8 mouse cellular contexts compared by ENCODE assay signal in the genomic region with DNA sequence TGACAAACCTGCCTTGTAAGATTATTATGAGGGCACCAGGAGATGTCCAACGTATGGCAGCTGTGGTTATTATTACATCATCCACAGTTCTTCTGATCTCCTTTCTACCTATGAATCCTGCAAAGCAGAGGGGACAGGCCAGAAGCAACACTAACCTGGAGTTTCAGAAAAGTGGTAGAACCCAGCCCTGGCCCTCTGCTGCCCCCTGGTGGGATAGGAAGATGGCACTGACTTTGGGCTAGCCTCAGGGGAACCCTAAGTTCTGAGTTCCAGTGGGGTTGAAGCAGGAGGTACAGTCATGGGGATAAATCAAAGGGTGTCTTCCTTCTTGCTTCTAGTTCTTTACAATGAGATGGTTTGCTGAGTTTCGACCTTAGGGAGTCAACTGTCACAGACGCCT. TPM values are rescaled to one million over a fixed set of nuclear protein-coding genes. Genes with fewer than 3 reads are reported as not detected.
A peak's percentile ranks its signal among the peaks of the same experiment; 100 is the strongest.
DNase-seq lines count a peak whose midpoint lies in the region; ATAC-seq and TF ChIP-seq lines count a peak whose summit lies in the region.

No protein-coding gene starts in this region.

- H3K4me3 ChIP-seq in bone marrow macrophage, adult 2 months (ENCODE audit: insufficient read depth, low read length), result no peak overlapping the region

- no peak for TF ChIP-seq POLR2A in bone marrow macrophage, adult 2 months (IDR thresholded peaks at IDR 0.05; ENCODE audit: borderline replicate concordance, low read depth, low read length)

- TF ChIP-seq CTCF in bone marrow macrophage, adult 2 months (IDR thresholded peaks at IDR 0.05; ENCODE audit: low read depth, low read length), result peak; percentile 93

- WGBS in large intestine, adult 2 months, result 45% methylated on average over 3 of the region's 3 CpGs

- H3K4me1 ChIP-seq in bone marrow macrophage, adult 2 months (ENCODE audit: control insufficient read depth, insufficient read depth, low read length), result no peaks in the 10 kb centered on the region

- ATAC-seq in erythroid progenitor cell, adult 5-6 weeks (replicated peaks; ENCODE audit: low FRiP score, poor library complexity, severe bottlenecking), result peak; percentile 77

- intact Hi-C loops in heart, postnatal 25 days (cut with DNase I), result loop anchor here (1.0 to 5.0 kb wide), 2 partner anchors 109 to 559 kb away; a partner anchor contains a TSS

- H3K27ac ChIP-seq in bone marrow macrophage, adult 2 months (ENCODE audit: insufficient read depth, low read depth, low read length), result no peak overlapping the region

- peak; percentile 40 to 86 for DNase-seq in heart, adult 18-20 months
- no peak for DNase-seq in heart, postnatal 25 days (ENCODE audit: low spot score)
- DNase-seq in CD4-positive helper T cell, adult 2 months (ENCODE audit: low read depth, low spot score), result peak; percentile 79
- peak; percentile 35 for DNase-seq in large intestine, adult 2 months (ENCODE audit: low read depth, low spot score)
- DNase-seq in lung, postnatal 25 days (ENCODE audit: low spot score), result peak; percentile 70
- DNase-seq in spleen, postnatal 14 days (ENCODE audit: low spot score in 2 of 2), result peak; percentile 74 to 86

RNA-seq across cellular contexts. Expression of a gene that starts 10.6 kb away (rescaled TPM):
- under 1 TPM in 1 of 2 experiments, not detected in 1; 0.15 TPM for total RNA-seq in heart, adult 18-20 months (2021)
- total RNA-seq in heart, postnatal 25 days (2021), result under 1 TPM; 0.14 to 0.42 TPM
- 2.6 and 2.9 TPM in 2 replicates for polyA plus RNA-seq in bone marrow macrophage, adult 2 months (2012; ENCODE audit: insufficient read depth, insufficient read length, missing spikeins)
- total RNA-seq in erythroid progenitor cell, adult 5-6 weeks (2015; ENCODE audit: low replicate concordance), result 6.7 and 8.6 TPM in 2 replicates
- total RNA-seq in erythroid progenitor cell, adult 5-6 weeks (2017; ENCODE audit: low replicate concordance), result 9.2 and 21.3 TPM in 2 replicates
- 0.81 and 1.0 TPM in 2 replicates for polyA plus RNA-seq in large intestine, adult 2 months (2012; rRNA removed)

RNA-seq across cellular contexts. Expression of a gene that starts 22.4 kb away (rescaled TPM):
- not detected for total RNA-seq in heart, adult 18-20 months (2021)
- total RNA-seq in heart, postnatal 25 days (2021), result not detected
- 1.1 and 1.7 TPM in 2 replicates for polyA plus RNA-seq in bone marrow macrophage, adult 2 months (2012; ENCODE audit: insufficient read depth, insufficient read length, missing spikeins)
- total RNA-seq in erythroid progenitor cell, adult 5-6 weeks (2015; ENCODE audit: low replicate concordance), result 946 and 1,145 TPM in 2 replicates
- 341 and 501 TPM in 2 replicates for total RNA-seq in erythroid progenitor cell, adult 5-6 weeks (2017; ENCODE audit: low replicate concordance)
- polyA plus RNA-seq in large intestine, adult 2 months (2012; rRNA removed), result 0.06 and 0.08 TPM in 2 replicates

RNA-seq across cellular contexts. Expression of a gene that starts 33.6 kb away (rescaled TPM):
- 10 to 100 TPM; 42.8 to 46.1 TPM for total RNA-seq in heart, adult 18-20 months (2021)
- 10 to 100 TPM; 42.9 to 46.7 TPM for total RNA-seq in heart, postnatal 25 days (2021)
- polyA plus RNA-seq in bone marrow macrophage, adult 2 months (2012; ENCODE audit: insufficient read depth, insufficient read length, missing spikeins), result 136 and 142 TPM in 2 replicates
- total RNA-seq in erythroid progenitor cell, adult 5-6 weeks (2015; ENCODE audit: low replicate concordance), result 101 and 170 TPM in 2 replicates
- 27.0 and 66.5 TPM in 2 replicates for total RNA-seq in erythroid progenitor cell, adult 5-6 weeks (2017; ENCODE audit: low replicate concordance)
- 67.4 and 76.6 TPM in 2 replicates for polyA plus RNA-seq in large intestine, adult 2 months (2012; rRNA removed)

RNA-seq across cellular contexts. Expression of a gene that starts 57.1 kb away (rescaled TPM):
- total RNA-seq in heart, adult 18-20 months (2021), result not detected
- total RNA-seq in heart, postnatal 25 days (2021), result not detected
- polyA plus RNA-seq in bone marrow macrophage, adult 2 months (2012; ENCODE audit: insufficient read depth, insufficient read length, missing spikeins), result not detected in 2 replicates
- total RNA-seq in erythroid progenitor cell, adult 5-6 weeks (2015; ENCODE audit: low replicate concordance), result not detected in 2 replicates
- not detected in 2 replicates for total RNA-seq in erythroid progenitor cell, adult 5-6 weeks (2017; ENCODE audit: low replicate concordance)
- 0.07 and 0.17 TPM in 2 replicates for polyA plus RNA-seq in large intestine, adult 2 months (2012; rRNA removed)

Comparison
In these comparisons a context has a peak if more than half of its experiments do, and no peak if none do; other contexts are left out.
1. RNA of a gene that starts 10.6 kb away (total RNA-seq): 6.7 to 21.3 TPM in erythroid progenitor cell, adult 5-6 weeks; 0.14 to 0.42 TPM in heart, postnatal 25 days and 0.15 TPM in heart, adult 18-20 months; every median in the first group is over 4 times any median in the second.
2. RNA of a gene that starts 22.4 kb away (total RNA-seq): 341 to 1,145 TPM in erythroid progenitor cell, adult 5-6 weeks; not detected in heart, postnatal 25 days and not detected in heart, adult 18-20 months; every median in the first group is over 100 times any median in the second.